Mouse (Mus musculus) erythroblast, embryonic 14.5 days (primary cell): ENCODE data around the gene Sh2b3.

Source experiments
- GATA1 ChIP-seq: IDR thresholded peaks from 2 replicates; pipeline ENCODE4 v1.6.1; 2012; ENCODE audit warnings: low read length, inconsistent platforms, mixed read lengths
- TAL1 ChIP-seq: IDR thresholded peaks from 3 replicates; pipeline ENCODE4 v1.6.1; 2012; ENCODE audit warnings: low read length, inconsistent platforms, mixed read lengths

GRCm38 (mm10) chr5:121818862-121819261 is 18.6 kb downstream of the Sh2b3 start:
- TF ChIP-seq TAL1 (no peak), GATA1 (no peak)
